Mouse (Mus musculus): Measurements from ENCODE around the gene Lrrc52.

Gene Lrrc52

GRCm38 (mm10) chr1:167466765-167467426, at the start of gene Lrrc52:
Lrrc52 (minus strand) TSS chr1:167466780.
- peak; percentile 45 for DNase-seq (ENCODE audit: low spot score)

- DNase-seq (ENCODE audit: low spot score), result no peak
Observed at GRCm38 (mm10) chr1:167511621-167512020, 45.0 kb upstream of the Lrrc52 start.

GRCm38 (mm10) chr1:167506048-167506447, 39.5 kb upstream of the Lrrc52 start:
- DNase-seq (ENCODE audit: low spot score), result no peak

- no peak for DNase-seq (ENCODE audit: low spot score)
Observed at GRCm38 (mm10) chr1:167505427-167505826, 38.8 kb upstream of the Lrrc52 start.

DNA sequence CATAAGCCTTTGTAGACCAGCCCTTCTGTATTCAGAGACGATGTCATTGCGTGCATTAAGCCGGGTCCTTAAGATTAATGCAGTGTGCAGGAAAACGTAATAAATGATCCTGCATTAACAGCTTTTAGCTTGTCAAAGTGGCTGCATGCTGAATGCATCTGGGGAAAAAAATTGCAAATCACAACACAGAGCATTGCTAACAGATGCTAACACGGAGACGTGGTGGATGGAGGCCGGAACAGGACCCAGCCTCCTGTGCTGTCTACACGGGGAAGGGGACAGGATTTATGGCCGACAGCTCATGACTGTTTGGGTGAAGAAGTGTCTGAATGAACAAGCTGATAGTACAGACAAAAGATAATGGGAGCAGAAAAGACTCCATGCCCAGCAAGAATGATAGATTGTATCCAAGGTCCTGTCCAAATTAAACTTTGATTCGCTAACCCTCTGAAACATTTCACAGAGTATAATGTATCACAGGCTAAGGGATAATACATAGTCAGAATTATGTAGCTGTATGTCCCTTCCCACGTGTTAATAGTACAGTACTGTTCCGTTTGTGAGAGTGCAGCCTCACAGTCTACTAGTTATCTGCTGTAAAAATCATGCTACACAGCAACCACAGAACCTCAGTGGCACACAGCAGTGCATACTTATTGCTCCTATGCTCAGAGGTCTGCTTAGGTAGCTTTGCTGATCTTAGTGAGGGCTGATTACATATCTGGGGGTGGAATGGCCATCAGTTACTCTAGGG, 32.7 kb upstream of the Lrrc52 start:
- DNase-seq (ENCODE audit: low spot score), result no peak

GRCm38 (mm10) chr1:167497991-167498390, 31.4 kb upstream of the Lrrc52 start:
- no peak for DNase-seq (ENCODE audit: low spot score)

DNA sequence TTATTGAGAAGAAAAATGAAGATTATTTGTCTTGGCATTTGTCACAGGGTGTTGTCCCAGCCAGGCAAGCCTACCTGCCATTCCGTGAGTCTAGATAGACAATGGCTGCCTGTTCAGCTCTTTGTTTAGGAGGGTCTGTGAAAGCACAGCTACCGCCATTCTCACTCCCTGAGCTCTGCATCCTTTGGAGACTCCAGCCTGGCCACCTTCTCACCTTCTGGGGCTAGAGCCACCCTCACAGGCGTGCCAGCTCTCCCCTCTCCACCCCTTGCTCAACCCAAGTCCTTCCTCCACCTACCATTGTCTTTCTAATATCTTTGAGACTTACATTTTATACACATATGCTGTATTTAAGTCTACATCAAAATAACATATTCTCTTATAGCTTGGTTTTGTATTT, 31.0 kb upstream of the Lrrc52 start:
- no peak for DNase-seq (ENCODE audit: low spot score)

GRCm38 (mm10) chr1:167491501-167491900, 24.9 kb upstream of the Lrrc52 start:
- no peak for DNase-seq (ENCODE audit: low spot score)

- DNase-seq (ENCODE audit: low spot score), result no peak
Observed at GRCm38 (mm10) chr1:167487933-167488332, 21.4 kb upstream of the Lrrc52 start.

DNA sequence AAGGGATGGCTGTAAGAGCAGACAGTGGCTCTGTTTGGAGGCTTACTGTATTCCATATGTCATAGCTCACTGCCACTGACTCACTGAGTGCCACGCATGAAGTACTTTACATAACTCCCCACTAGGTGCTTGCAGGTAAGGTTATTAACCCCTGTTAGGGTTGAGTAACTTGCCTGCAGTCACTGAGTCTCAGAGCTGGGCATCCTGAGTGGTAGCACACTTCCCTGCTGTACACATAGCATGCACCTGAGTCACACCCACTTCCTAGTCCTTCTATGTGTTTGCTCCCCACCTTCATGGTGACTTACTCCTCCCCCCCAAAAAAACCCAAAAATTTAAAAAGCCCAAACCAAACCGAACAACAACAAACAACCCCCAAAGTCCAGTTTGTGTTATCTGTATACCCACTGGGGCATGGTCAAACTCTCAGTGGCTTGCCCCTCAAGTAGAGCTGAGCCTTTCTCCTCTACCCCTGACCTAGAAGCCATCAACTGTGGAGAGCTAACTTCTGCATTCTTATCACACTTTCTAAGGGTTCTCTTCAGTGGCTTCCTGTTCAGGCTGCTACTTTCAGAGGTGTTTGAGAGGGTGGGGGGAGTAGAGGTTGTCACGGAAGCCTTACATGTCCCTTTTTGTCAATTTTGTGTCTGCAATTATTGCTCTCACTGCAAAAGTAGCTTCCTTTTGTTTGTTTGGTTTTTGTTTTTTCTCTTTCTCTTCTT, 20.5 kb upstream of the Lrrc52 start:
- no peak for DNase-seq (ENCODE audit: low spot score)

DNA sequence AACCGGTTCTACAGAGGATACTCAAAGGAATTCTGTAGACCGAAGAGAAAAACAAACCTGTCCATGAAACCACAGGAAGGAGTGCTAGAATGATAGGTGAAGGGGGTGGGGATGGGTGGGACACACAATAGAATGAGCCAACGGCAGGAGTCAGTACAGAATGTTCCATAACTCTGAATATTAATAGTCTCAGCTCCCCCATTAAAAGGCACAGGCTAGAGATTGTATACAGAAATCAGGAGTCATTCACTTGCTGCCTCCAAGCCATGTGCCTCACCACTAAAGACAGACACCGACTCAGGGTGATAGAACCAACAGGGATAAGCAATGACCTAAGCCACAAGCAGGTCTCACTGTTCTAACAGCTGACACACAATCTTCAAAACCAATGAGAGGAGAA, 16.3 kb upstream of the Lrrc52 start:
- DNase-seq (ENCODE audit: low spot score), result no peak

GRCm38 (mm10) chr1:167473585-167473984, 7.0 kb upstream of the Lrrc52 start:
- no peak for DNase-seq (ENCODE audit: low spot score)

GRCm38 (mm10) chr1:167467916-167468315, 1.3 kb upstream of the Lrrc52 start:
- DNase-seq (ENCODE audit: low spot score), result no peak

GRCm38 (mm10) chr1:167457311-167457710, 9.3 kb downstream of the Lrrc52 start:
- DNase-seq (ENCODE audit: low spot score), result no peak

GRCm38 (mm10) chr1:167453048-167453447, 13.5 kb downstream of the Lrrc52 start:
- no peak for DNase-seq (ENCODE audit: low spot score)

DNA sequence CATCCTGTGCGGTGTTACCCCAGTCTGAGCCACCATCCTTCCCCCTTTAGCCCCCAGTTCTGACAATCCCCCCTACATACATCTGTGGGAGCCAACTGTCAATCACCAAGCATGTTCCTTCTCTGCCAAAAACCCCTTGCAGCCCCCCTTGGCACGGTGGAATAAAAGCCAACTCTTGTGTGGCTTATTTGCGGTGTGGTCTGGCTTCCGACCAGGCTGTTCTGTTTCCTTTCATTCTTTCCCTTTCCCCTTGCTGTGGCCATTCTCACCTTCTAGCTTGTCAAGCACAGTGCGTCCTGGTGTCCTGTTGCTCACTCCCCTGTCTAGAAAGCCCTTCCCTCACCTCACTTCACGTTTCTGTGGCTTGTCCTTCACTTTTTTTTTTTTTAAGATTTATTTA, 14.1 kb downstream of the Lrrc52 start:
- no peak for DNase-seq (ENCODE audit: low spot score)

- no peak for DNase-seq (ENCODE audit: low spot score)
Observed at GRCm38 (mm10) chr1:167448598-167448997, 18.0 kb downstream of the Lrrc52 start.

GRCm38 (mm10) chr1:167448088-167448487, 18.5 kb downstream of the Lrrc52 start:
- no peak for DNase-seq (ENCODE audit: low spot score)

DNA sequence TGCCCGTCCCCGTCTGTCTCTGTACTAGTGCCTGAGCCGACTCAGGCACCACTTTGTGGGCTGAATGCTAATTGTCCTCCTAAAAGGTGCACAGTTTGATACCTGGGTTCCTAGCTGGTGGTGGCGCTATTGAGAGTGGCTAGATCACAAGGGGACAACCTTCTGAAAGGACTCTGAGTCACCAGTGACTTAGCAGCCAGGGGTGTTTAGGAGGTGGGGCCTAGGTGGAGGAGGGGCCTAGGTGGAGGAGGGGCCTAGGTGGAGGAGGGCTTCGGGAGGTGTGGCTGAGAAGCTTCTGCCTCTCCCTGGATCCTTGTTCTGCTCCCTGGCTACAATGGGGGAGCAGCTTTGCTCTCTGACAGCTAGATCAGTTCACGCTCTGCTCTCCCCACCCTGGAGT, 20.1 kb downstream of the Lrrc52 start:
- DNase-seq (ENCODE audit: low spot score), result no peak

DNA sequence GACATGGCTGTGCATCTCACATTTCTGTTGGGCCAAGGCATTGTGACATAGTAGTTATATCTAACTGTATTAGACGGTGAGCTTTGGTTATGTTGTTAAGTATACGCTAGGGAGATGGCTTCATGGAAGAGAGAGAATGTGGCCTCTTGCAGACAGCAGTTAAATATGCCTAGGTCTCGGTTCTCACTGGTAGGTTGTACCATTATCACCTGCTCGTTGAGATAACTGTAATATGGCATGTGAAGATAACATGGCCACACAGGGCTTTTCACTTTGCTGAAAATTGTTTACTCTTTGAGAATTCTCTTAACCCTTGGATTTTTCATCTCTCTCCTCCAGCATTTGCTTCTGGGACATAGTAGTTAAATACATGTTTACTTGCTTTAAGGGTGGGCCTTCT, 21.4 kb downstream of the Lrrc52 start:
- no peak for DNase-seq (ENCODE audit: low spot score)

DNA sequence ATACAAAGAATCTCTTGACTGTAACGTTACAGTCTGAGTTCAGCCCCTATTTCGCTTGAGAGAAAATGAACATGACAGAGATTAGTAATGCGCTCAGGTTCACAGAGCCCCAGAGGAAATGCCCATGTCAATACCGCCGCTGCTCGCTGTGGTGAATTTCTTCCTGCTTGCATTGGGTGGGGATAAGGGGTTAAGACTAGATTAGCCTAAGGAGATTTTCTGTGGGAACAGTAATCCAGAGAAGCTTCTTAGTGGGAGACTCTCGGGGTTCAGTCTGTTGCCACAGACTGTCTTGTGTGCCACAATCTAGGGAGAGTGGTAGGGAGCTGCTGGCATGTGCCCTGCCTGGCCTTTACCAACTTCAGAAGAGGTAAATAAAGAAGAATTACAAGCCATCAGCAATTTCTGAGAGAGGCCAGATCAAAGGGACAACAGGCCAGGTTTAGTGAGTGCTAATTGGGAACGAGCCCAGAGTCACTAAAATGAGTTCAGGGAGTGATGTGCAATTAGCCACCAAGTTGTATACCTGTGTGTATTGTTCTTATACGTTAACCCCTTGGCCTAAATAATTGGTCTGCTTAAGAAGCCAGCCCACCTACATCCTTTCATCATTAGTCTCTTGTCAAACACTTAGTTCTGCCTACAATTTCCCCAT, 28.2 kb downstream of the Lrrc52 start:
- DNase-seq (ENCODE audit: low spot score), result no peak

GRCm38 (mm10) chr1:167437091-167437490, 29.5 kb downstream of the Lrrc52 start:
- no peak for DNase-seq (ENCODE audit: low spot score)

Data from ovary, postnatal 14 days (tissue).